Mouse (Mus musculus): ENCODE measurements around the gene Zkscan6.

- TF ChIP-seq POLR2A (IDR thresholded peaks at IDR 0.05; ENCODE audit: control insufficient read depth, low read depth, low read length) (no peak), CTCF (IDR thresholded peaks at IDR 0.05; ENCODE audit: control insufficient read depth, insufficient read depth, insufficient replicate concordance, low read depth, low read length) (no peak)
Observed at GRCm38 (mm10) chr11:65824556-65824955, 17.6 kb downstream of the Zkscan6 start.

Measured in testis, adult 2 months (tissue).